Mouse (Mus musculus): ENCODE data around the gene Gpd1l. TPM values are rescaled to one million over a fixed set of nuclear protein-coding genes. Genes with fewer than 3 reads are reported as not detected.
A peak's percentile ranks its signal among the peaks of the same experiment; 100 is the strongest.

Gene Gpd1l
- polyA plus RNA-seq, 1 experiment from 2014 or later: 12.7 TPM

DNA sequence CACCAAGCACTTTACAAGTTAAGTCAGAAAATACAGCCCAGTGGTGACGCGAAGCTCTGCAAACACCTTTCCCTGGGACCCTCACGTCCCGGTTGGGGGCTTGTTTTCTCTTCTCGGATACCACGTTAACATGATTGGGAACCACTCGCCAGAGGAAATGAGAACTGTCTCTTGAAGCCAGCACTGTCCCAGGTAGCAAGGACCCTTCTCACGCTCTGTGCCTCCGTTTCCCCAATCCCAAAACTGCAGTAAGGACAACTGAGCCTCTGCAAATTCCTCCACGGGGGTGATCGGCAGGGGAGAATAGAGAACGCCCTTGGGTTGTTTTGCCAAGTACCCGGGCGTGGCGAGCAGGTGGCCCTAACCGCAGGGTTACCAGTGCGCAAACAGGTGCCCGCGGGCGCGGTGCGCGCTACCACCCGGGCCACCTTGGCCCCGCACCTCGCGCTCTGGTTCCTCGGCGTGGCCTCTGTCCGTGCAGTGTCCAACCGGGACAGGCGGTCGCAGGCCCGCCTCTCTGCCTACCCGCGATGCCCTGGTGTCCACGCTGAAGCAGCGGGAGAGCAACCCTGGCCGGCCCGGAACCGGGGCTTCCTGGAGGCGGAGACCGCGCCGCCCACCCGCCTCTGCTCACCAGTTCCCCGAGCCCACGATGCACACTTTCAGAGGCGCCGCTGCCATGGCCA is 607 bp downstream of the Gpd1l start:
- Histone ChIP-seq H3K27ac (ENCODE audit: low read length) (peak overlapping the region; percentile 80), H3K36me3 (ENCODE audit: insufficient read depth, low read length) (no peaks in the 10 kb centered on the region), H3K27me3 (replicated peaks; ENCODE audit: insufficient read depth, low read length) (no peaks in the 10 kb centered on the region), H3K4me1 (ENCODE audit: insufficient read depth, low read depth, low read length) (no peaks in the 10 kb centered on the region), H3K4me2 (replicated peaks; ENCODE audit: low read depth, low read length) (peak overlapping the region; percentile 81), H3K9me3 (ENCODE audit: low read length) (no peaks in the 10 kb centered on the region), H3K9ac (replicated peaks; ENCODE audit: low read depth) (peak overlapping the region; percentile 47; the same call in 1 of the 2 replicates), H3K4me3 (ENCODE audit: low read depth, low read length) (peak overlapping the region; percentile 65)
- DNase-seq (ENCODE audit: low spot score): no peak
- no peak for ATAC-seq
- no peak for TF ChIP-seq CTCF (IDR thresholded peaks at IDR 0.05)
- no peak for TF ChIP-seq EP300 (IDR thresholded peaks at IDR 0.05)
- WGBS: under 1% methylated on average over 42 of the region's 50 CpGs

GRCm38 (mm10) chr9:114932607-114933006 is 1.2 kb downstream of the Gpd1l start:
- Histone ChIP-seq H3K4me1 (ENCODE audit: insufficient read depth, low read depth, low read length) (no peaks in the 10 kb centered on the region), H3K27ac (ENCODE audit: low read length) (no peak overlapping the region), H3K9ac (replicated peaks; ENCODE audit: low read depth) (no peak overlapping the region), H3K4me2 (replicated peaks; ENCODE audit: low read depth, low read length) (peak overlapping the region; percentile 81), H3K27me3 (replicated peaks; ENCODE audit: insufficient read depth, low read length) (no peaks in the 10 kb centered on the region), H3K9me3 (ENCODE audit: low read length) (no peaks in the 10 kb centered on the region), H3K4me3 (ENCODE audit: low read depth, low read length) (peak overlapping the region; percentile 65), H3K36me3 (ENCODE audit: insufficient read depth, low read length) (no peaks in the 10 kb centered on the region)
- TF ChIP-seq EP300 (IDR thresholded peaks at IDR 0.05): no peak
- no peak for TF ChIP-seq CTCF (IDR thresholded peaks at IDR 0.05)
- DNase-seq (ENCODE audit: low spot score) (peak; percentile 30), ATAC-seq (no peak)
- 15% methylated on average over 13 of the region's 13 CpGs for WGBS

DNA sequence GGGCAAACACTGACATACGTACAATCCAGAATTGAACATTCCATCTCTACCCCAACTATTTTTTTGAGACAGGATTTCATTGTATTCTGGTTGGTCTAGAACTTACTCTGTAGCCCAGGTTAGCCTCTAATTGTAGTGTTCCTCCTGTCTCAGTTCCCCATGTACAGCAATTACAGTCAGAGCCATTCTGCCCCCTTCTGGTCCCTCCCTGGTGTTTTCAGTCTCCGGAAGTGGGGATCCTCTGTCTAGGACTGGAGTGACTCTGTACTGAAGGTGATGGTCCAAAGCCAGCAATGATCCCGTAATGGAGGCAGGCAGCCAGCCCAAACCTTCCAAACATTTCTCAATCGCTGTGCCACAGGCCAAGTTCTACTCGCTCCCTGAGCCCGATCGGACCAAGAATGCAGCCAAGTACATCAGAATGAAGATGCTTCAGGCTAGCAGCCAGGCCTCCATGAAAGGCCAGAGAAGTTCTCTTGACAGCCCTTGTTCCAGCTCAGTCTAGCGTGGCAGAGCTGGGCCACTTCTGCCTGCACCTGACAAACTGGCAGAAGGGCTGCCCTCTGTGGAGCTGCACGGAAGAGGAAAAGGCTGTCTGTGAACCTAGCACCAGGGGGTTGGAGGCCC is 3.2 kb downstream of the Gpd1l start:
- Histone ChIP-seq H3K4me2 (replicated peaks; ENCODE audit: low read depth, low read length) (no peak overlapping the region), H3K27me3 (replicated peaks; ENCODE audit: insufficient read depth, low read length) (no peaks in the 10 kb centered on the region), H3K36me3 (ENCODE audit: insufficient read depth, low read length) (no peaks in the 10 kb centered on the region), H3K9me3 (ENCODE audit: low read length) (no peaks in the 10 kb centered on the region), H3K27ac (ENCODE audit: low read length) (no peak overlapping the region), H3K4me1 (ENCODE audit: insufficient read depth, low read depth, low read length) (no peaks in the 10 kb centered on the region), H3K9ac (replicated peaks; ENCODE audit: low read depth) (no peak overlapping the region), H3K4me3 (ENCODE audit: low read depth, low read length) (no peak overlapping the region)
- peak; percentile 47 for TF ChIP-seq CTCF (IDR thresholded peaks at IDR 0.05)
- no peak for TF ChIP-seq EP300 (IDR thresholded peaks at IDR 0.05)
- peak; percentile 62 for DNase-seq (ENCODE audit: low spot score)
- 67% methylated on average over 9 of the region's 9 CpGs for WGBS
- no peak for ATAC-seq

DNA sequence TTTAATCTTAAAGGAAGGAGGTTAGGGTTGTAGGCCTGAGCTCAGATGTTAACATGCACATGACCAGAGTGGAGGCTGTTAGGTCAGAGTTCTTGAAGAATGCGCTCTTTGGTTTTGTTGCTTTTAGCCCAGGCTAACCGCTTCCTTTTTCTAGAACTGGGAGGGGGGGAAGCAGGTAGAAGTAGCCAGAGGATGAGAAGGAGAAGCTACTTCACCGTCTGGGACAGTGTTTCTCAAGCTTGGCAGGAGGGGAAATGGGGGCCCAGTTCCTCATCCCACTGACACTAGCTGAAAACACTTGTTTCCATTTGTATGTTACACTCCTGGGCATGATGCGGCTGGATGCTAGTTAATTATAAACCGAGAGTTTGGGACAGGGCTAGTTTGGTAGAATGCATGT is 8.2 kb downstream of the Gpd1l start:
- no peak overlapping the region for H3K4me2 ChIP-seq (replicated peaks; ENCODE audit: low read depth, low read length)
- no peak overlapping the region for H3K4me3 ChIP-seq (ENCODE audit: low read depth, low read length)
- H3K36me3 ChIP-seq (ENCODE audit: insufficient read depth, low read length): no peaks in the 10 kb centered on the region
- no peak overlapping the region for H3K9ac ChIP-seq (replicated peaks; ENCODE audit: low read depth)
- 77% methylated on average over 5 of the region's 5 CpGs for WGBS
- ATAC-seq (no peak), DNase-seq (ENCODE audit: low spot score) (peak; percentile 17)
- no peaks in the 10 kb centered on the region for H3K27me3 ChIP-seq (replicated peaks; ENCODE audit: insufficient read depth, low read length)
- no peak overlapping the region for H3K27ac ChIP-seq (ENCODE audit: low read length)
- TF ChIP-seq CTCF (IDR thresholded peaks at IDR 0.05) (no peak), EP300 (IDR thresholded peaks at IDR 0.05) (no peak)
- no peaks in the 10 kb centered on the region for H3K4me1 ChIP-seq (ENCODE audit: insufficient read depth, low read depth, low read length)
- no peaks in the 10 kb centered on the region for H3K9me3 ChIP-seq (ENCODE audit: low read length)

GRCm38 (mm10) chr9:114925039-114925438 is 8.7 kb downstream of the Gpd1l start:
- H3K9me3 ChIP-seq (ENCODE audit: low read length): no peaks in the 10 kb centered on the region

DNA sequence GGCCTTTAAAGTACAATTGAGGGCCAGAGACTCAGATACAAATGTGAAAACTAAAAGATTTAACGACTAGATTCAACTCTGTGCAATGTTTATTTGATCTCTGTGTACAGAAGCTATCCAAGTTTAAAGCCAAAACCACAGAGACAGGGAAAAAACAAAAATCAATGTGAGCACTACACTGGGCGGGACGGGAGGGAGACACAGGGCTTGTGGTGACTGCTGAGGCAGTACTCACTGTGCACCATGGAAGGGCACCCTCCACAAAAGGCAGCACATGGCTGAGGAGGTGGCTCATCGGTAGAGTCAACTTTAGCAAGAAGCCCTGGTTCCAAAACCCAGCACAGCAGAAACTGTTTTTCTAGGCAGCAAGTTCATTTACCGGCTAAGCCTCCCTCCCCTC is 9.3 kb downstream of the Gpd1l start:
- DNase-seq (ENCODE audit: low spot score) (no peak), ATAC-seq (no peak)
- Histone ChIP-seq H3K9me3 (ENCODE audit: low read length) (no peaks in the 10 kb centered on the region), H3K4me3 (ENCODE audit: low read depth, low read length) (no peak overlapping the region), H3K36me3 (ENCODE audit: insufficient read depth, low read length) (no peaks in the 10 kb centered on the region), H3K4me1 (ENCODE audit: insufficient read depth, low read depth, low read length) (no peaks in the 10 kb centered on the region), H3K27me3 (replicated peaks; ENCODE audit: insufficient read depth, low read length) (no peaks in the 10 kb centered on the region), H3K27ac (ENCODE audit: low read length) (no peak overlapping the region), H3K9ac (replicated peaks; ENCODE audit: low read depth) (no peak overlapping the region), H3K4me2 (replicated peaks; ENCODE audit: low read depth, low read length) (no peak overlapping the region)
- no peak for TF ChIP-seq CTCF (IDR thresholded peaks at IDR 0.05)
- TF ChIP-seq EP300 (IDR thresholded peaks at IDR 0.05): no peak
- WGBS: 43% methylated on average over 5 of the region's 5 CpGs

More at GRCm38 (mm10) chr9:114925039-114925438, 8.7 kb downstream of the Gpd1l start:
- WGBS: 70% methylated on average over 10 of the region's 10 CpGs
- DNase-seq (ENCODE audit: low spot score): no peak
- no peaks in the 10 kb centered on the region for H3K27me3 ChIP-seq (replicated peaks; ENCODE audit: insufficient read depth, low read length)
- H3K4me3 ChIP-seq (ENCODE audit: low read depth, low read length): no peak overlapping the region
- H3K4me2 ChIP-seq (replicated peaks; ENCODE audit: low read depth, low read length): no peak overlapping the region
- no peak for ATAC-seq
- TF ChIP-seq CTCF (IDR thresholded peaks at IDR 0.05) (no peak), EP300 (IDR thresholded peaks at IDR 0.05) (no peak)
- H3K27ac ChIP-seq (ENCODE audit: low read length): no peak overlapping the region
- H3K9ac ChIP-seq (replicated peaks; ENCODE audit: low read depth): no peak overlapping the region
- H3K36me3 ChIP-seq (ENCODE audit: insufficient read depth, low read length): no peaks in the 10 kb centered on the region
- no peaks in the 10 kb centered on the region for H3K4me1 ChIP-seq (ENCODE audit: insufficient read depth, low read depth, low read length)
